Mouse (Mus musculus): Measurements from ENCODE around the gene Lrrc46.

- peak; percentile 40; the same call in 1 of the 2 replicates for TF ChIP-seq CTCF (IDR thresholded peaks at IDR 0.05; ENCODE audit: extremely low read depth, insufficient read depth, low read length)
- TF ChIP-seq POLR2A (IDR thresholded peaks at IDR 0.05; ENCODE audit: extremely low read depth, insufficient read depth, low read length), result peak; percentile 84
Observed at GRCm38 (mm10) chr11:97050216-97050943, 9.2 kb upstream of the Lrrc46 start, which contains the start of gene Osbpl7.
